Mouse (Mus musculus) liver, embryonic 16.5 days (tissue): ENCODE results near the gene Slc3a2. TPM values are rescaled to one million over a fixed set of nuclear protein-coding genes. Genes with fewer than 3 reads are reported as not detected.

Experiments
- ATAC-seq: fragments of 200-750 bp; cut with Nextera tagmentation; 2 replicates; pipeline ENCODE4 v1.8.0; 2017; ENCODE audit warnings: low read depth, mild to moderate bottlenecking, moderate number of reproducible peaks, moderate library complexity
- H3K27ac ChIP-seq: fragments of 300-500 bp; sonication (generic); 2 replicates; pipeline ENCODE4 v1.5.1; 2014; ENCODE audit warnings: mild to moderate bottlenecking, low read length
- H3K27me3 ChIP-seq: fragments of 300-500 bp; sonication (generic); 2 replicates; pipeline ENCODE4 v1.6.1; 2014; ENCODE audit warnings: low read depth, low read length, mixed read lengths; ENCODE audit not compliant: control insufficient read depth, insufficient read depth
- H3K36me3 ChIP-seq: fragments of 300-500 bp; sonication (generic); 2 replicates; pipeline ENCODE4 v1.6.1; 2014; ENCODE audit warnings: mild to moderate bottlenecking; ENCODE audit not compliant: control insufficient read depth, insufficient read depth
- H3K4me1 ChIP-seq: fragments of 300-500 bp; sonication (generic); 2 replicates; pipeline ENCODE4 v1.6.1; 2014; ENCODE audit warnings: low read depth, low read length, mixed read lengths; ENCODE audit not compliant: control insufficient read depth
- H3K4me2 ChIP-seq: fragments of 300-500 bp; sonication (generic); 2 replicates; pipeline ENCODE4 v1.6.1; 2014; ENCODE audit warnings: low read depth, low read length, mixed read lengths
- H3K4me3 ChIP-seq: fragments of 300-500 bp; sonication (generic); 2 replicates; pipeline ENCODE4 v1.5.1; 2014; ENCODE audit warnings: low read depth, mild to moderate bottlenecking, low read length
- H3K9ac ChIP-seq: fragments of 300-500 bp; sonication (generic); 2 replicates; pipeline ENCODE4 v1.6.1; 2014; ENCODE audit warnings: low read depth, low read length
- H3K9me3 ChIP-seq: fragments of 300-500 bp; sonication (generic); replicated peaks from 2 replicates; pipeline ENCODE4 v1.6.1; 2016; ENCODE audit warnings: low read length; ENCODE audit not compliant: control insufficient read depth
- WGBS: fragments of 180-500 bp; shearing (Covaris S2); extraction: QIAGEN DNeasy Blood & Tissue Kit; methylation state at CpG from one replicate; pipeline ENCODE4 v1.1.7; 2014; ENCODE audit not compliant: insufficient replicate concordance; 5-methylcytosine and 5-hydroxymethylcytosine counted together
- microRNA-seq: library from miRNA; unstranded; fragments of <30 nt; microRNA quantifications from one replicate; pipeline ENCODE4, GENCODE M21; 2016
- polyA plus RNA-seq: library from polyadenylated mRNA; unstranded; fragments of >200 nt; fragmentation: Nextera tagmentation; extraction: Ambion mirVana; gene quantifications from 2 replicates; pipeline ENCODE4 v1.2.1, GENCODE M21; 2015

Slc3a2 gene
- polyA plus RNA-seq, 1 experiment from 2014 or later, result 137 TPM

GRCm38 (mm10) chr19:8663360-8663839, 59.8 kb downstream of the Slc3a2 start, which contains the start of gene Chrm1:
Gene Chrm1 (plus strand): TSS chr19:8663789.
- no peak for ATAC-seq
- Histone ChIP-seq H3K27ac (no peak within 1 kb of the TSS), H3K27me3 (peaks cover 9% of the 10 kb centered on the region), H3K4me3 (peak within 1 kb of the TSS; percentile 48; the same call in 1 of the 2 replicates), H3K9me3 (no peaks in the 10 kb centered on the region), H3K4me1 (peaks cover 9% of the 10 kb centered on the region), H3K9ac (no peak within 1 kb of the TSS), H3K36me3 (no peaks in the 10 kb centered on the region), H3K4me2 (peak within 1 kb of the TSS; percentile 78)
- 65% methylated on average over 9 of the region's 9 CpGs for WGBS

GRCm38 (mm10) chr19:8662337-8662736, 60.8 kb downstream of the Slc3a2 start:
- H3K27me3 ChIP-seq, result peaks cover 9% of the 10 kb centered on the region
- H3K9me3 ChIP-seq, result no peaks in the 10 kb centered on the region
- 0 out of 2 replicates have a peak overlapping the region, but pooled peaks have one; percentile 37 for H3K9ac ChIP-seq
- peaks cover 9% of the 10 kb centered on the region for H3K4me1 ChIP-seq
- peak; percentile 59 for ATAC-seq
- no peak overlapping the region for H3K27ac ChIP-seq
- H3K4me3 ChIP-seq, result peak overlapping the region; percentile 48
- peak overlapping the region; percentile 78 for H3K4me2 ChIP-seq
- H3K36me3 ChIP-seq, result no peaks in the 10 kb centered on the region
- 2% methylated on average over 11 of the region's 11 CpGs for WGBS

DNA sequence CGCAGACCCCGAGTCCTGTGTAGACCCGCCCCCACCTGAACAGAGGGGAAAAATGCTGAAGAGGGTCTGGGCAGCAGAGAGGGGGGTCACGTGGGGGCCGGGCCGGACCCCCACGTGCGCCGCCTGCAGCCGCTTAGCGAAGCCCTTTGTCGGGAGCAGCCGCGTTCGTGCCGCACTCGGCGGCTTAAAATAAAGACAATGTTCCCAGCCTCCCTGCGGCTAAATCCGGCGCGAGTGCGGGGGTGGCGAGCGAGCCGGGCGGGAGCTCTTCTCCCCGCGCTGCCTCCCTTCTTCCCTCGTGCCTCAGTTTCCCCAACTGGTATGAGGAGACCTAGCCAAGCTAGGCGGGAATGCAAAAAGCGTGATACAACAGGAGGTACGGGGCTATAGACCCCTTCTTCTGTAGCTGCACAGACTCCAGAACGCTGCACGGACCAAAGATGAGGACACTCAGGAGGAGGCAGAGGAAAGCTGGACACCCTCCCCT, 61.3 kb downstream of the Slc3a2 start:
- peaks cover 7% of the 10 kb centered on the region for H3K4me1 ChIP-seq
- no peaks in the 10 kb centered on the region for H3K36me3 ChIP-seq
- H3K4me3 ChIP-seq, result peak overlapping the region; percentile 48
- H3K9ac ChIP-seq, result 0 out of 2 replicates have a peak overlapping the region, but pooled peaks have one; percentile 37
- peak overlapping the region; percentile 78 for H3K4me2 ChIP-seq
- WGBS, result 2% methylated on average over 35 of the region's 35 CpGs
- no peaks in the 10 kb centered on the region for H3K9me3 ChIP-seq
- H3K27ac ChIP-seq, result no peak overlapping the region
- ATAC-seq, result no peak
- H3K27me3 ChIP-seq, result peaks cover 9% of the 10 kb centered on the region

Small RNA genes within 50 kb of the gene (microRNA-seq; reads per million reads assigned to microRNA genes)
- 0.98 reads per million for gene Mir6992

Other genes with a start within 250 kb of the Slc3a2 start
- gene Slc22a8, start 132.1 kb downstream of the Slc3a2 start, polyA plus RNA-seq, result 2.4 and 2.6 TPM in 2 replicates
- gene Slc22a6, start 105.3 kb downstream of the Slc3a2 start, polyA plus RNA-seq, result 0.02 TPM in 1 of 2 replicates, not detected in the other
- 0.02 TPM in 1 of 2 replicates, not detected in the other for gene Chrm1, start 59.6 kb downstream of the Slc3a2 start, polyA plus RNA-seq
- gene Wdr74, start 12.5 kb upstream of the Slc3a2 start, polyA plus RNA-seq, result 40.0 and 48.3 TPM in 2 replicates
- gene 1700092M07Rik, start 17.3 kb upstream of the Slc3a2 start, polyA plus RNA-seq, result 0.45 and 0.63 TPM in 2 replicates
- 57.8 and 59.8 TPM in 2 replicates for gene Stx5a, start 18.0 kb upstream of the Slc3a2 start, polyA plus RNA-seq
- 77.8 and 87.7 TPM in 2 replicates for gene Nxf1, start 33.7 kb upstream of the Slc3a2 start, polyA plus RNA-seq
- 48.1 and 50.9 TPM in 2 replicates for gene Tmem223, start 47.6 kb upstream of the Slc3a2 start, polyA plus RNA-seq
- gene Tmem179b, start 51.1 kb upstream of the Slc3a2 start, polyA plus RNA-seq, result 90.9 and 93.7 TPM in 2 replicates
- 10.0 and 11.0 TPM in 2 replicates for gene Taf6l, start 63.0 kb upstream of the Slc3a2 start, polyA plus RNA-seq
- gene Polr2g, start 75.2 kb upstream of the Slc3a2 start, polyA plus RNA-seq, result 56.4 and 64.8 TPM in 2 replicates
- 1.0 and 1.5 TPM in 2 replicates for gene Zbtb3, start 79.2 kb upstream of the Slc3a2 start, polyA plus RNA-seq
- gene Ttc9c, start 96.0 kb upstream of the Slc3a2 start, polyA plus RNA-seq, result 21.6 and 22.9 TPM in 2 replicates
- gene Hnrnpul2, start 96.6 kb upstream of the Slc3a2 start, polyA plus RNA-seq, result 1.8 and 2.1 TPM in 2 replicates
- gene AC129217.1, start 106.4 kb upstream of the Slc3a2 start, polyA plus RNA-seq, result not detected in 2 replicates
- 27.1 and 29.3 TPM in 2 replicates for gene Bscl2, start 114.1 kb upstream of the Slc3a2 start, polyA plus RNA-seq
- gene Gng3, start 115.8 kb upstream of the Slc3a2 start, polyA plus RNA-seq, result 0.22 and 0.51 TPM in 2 replicates
- gene Lrrn4cl, start 127.4 kb upstream of the Slc3a2 start, polyA plus RNA-seq, result 0.06 and 0.35 TPM in 2 replicates
- 90.5 and 92.7 TPM in 2 replicates for gene Ubxn1, start 148.1 kb upstream of the Slc3a2 start, polyA plus RNA-seq
- 27.9 and 29.6 TPM in 2 replicates for gene Uqcc3, start 157.6 kb upstream of the Slc3a2 start, polyA plus RNA-seq
- gene Lbhd1, start 160.4 kb upstream of the Slc3a2 start, polyA plus RNA-seq, result 29.6 and 41.8 TPM in 2 replicates
- gene Gm49403, start 160.6 kb upstream of the Slc3a2 start, polyA plus RNA-seq, result not detected in 2 replicates
- gene 1810009A15Rik, start 165.5 kb upstream of the Slc3a2 start, polyA plus RNA-seq, result 38.6 and 43.2 TPM in 2 replicates
- not detected in 2 replicates for gene Gm49416, start 165.6 kb upstream of the Slc3a2 start, polyA plus RNA-seq
- 18.3 and 21.1 TPM in 2 replicates for gene Ints5, start 169.6 kb upstream of the Slc3a2 start, polyA plus RNA-seq
- gene Ganab, start 174.7 kb upstream of the Slc3a2 start, polyA plus RNA-seq, result 50.3 and 50.8 TPM in 2 replicates
- gene B3gat3, start 197.0 kb upstream of the Slc3a2 start, polyA plus RNA-seq, result 19.8 and 20.5 TPM in 2 replicates
- 2.4 and 2.6 TPM in 2 replicates for gene Rom1, start 206.0 kb upstream of the Slc3a2 start, polyA plus RNA-seq
- gene Eml3, start 206.2 kb upstream of the Slc3a2 start, polyA plus RNA-seq, result 11.4 and 12.8 TPM in 2 replicates
- 73.9 and 82.3 TPM in 2 replicates for gene Mta2, start 218.5 kb upstream of the Slc3a2 start, polyA plus RNA-seq
- gene Tut1, start 230.5 kb upstream of the Slc3a2 start, polyA plus RNA-seq, result 12.6 and 12.9 TPM in 2 replicates
- 153 and 172 TPM in 2 replicates for gene Eef1g, start 243.7 kb upstream of the Slc3a2 start, polyA plus RNA-seq